Mouse (Mus musculus): Measurements from ENCODE around the gene Oxsr1. TPM values are rescaled to one million over a fixed set of nuclear protein-coding genes. Genes with fewer than 3 reads are reported as not detected.

The Oxsr1 gene
- total RNA-seq, 1 experiment from 2014 or later = 35.5 TPM

DNA sequence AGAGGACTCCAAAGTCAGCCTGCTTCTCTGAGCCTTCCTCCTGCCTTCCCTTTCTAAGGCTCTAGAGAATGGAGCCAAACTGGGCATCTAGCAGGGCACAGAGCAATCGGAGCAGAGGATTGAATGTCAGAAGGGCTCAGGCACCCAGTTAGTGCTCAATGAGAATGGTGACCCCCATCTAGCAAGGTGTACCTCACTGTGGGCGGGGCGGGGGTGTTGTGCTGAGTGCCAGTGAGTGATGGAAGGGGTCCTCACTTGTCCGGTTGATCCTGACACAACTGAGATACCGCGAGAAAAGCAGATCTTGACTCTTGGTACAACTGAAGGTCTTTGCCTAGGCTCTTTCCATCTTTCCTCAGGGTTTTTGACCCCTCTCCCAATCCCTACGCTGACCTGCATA lies 16.9 kb upstream of the Oxsr1 start:
- no peak for ATAC-seq (replicated peaks; ENCODE audit: low read depth, poor library complexity, severe bottlenecking)

GRCm38 (mm10) chr9:119338350-119338749 lies 16.1 kb upstream of the Oxsr1 start:
- ATAC-seq (replicated peaks; ENCODE audit: low read depth, poor library complexity, severe bottlenecking) = no peak

- no peak for ATAC-seq (replicated peaks; ENCODE audit: low read depth, poor library complexity, severe bottlenecking)
These were observed 15.6 kb upstream of the Oxsr1 start for GRCm38 (mm10) chr9:119337842-119338241.

GRCm38 (mm10) chr9:119335571-119335970 lies 13.3 kb upstream of the Oxsr1 start:
- ATAC-seq (replicated peaks; ENCODE audit: low read depth, poor library complexity, severe bottlenecking) = no peak

DNA sequence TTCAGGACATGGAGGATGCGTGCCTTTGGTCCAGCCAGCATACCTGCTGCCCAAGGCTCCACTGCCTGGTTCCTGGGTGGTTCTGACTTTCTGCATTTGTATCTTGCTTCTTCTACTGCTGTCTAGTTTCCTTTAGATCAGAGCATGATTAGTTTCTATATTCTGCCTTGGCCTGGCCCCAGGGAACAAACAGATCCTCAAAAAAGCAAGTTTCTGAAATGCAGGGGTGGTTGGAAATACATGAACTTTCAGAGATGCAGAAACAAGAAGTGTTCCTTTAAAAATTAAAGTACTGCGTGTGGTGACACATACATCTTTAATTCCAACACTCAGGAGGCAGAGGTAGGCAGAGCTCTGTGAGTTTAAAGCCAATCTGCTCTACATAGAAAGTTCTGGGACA lies 12.6 kb upstream of the Oxsr1 start:
- ATAC-seq (replicated peaks; ENCODE audit: low read depth, poor library complexity, severe bottlenecking) = no peak

- ATAC-seq (replicated peaks; ENCODE audit: low read depth, poor library complexity, severe bottlenecking) = peak; percentile 94
These were observed 12.1 kb upstream of the Oxsr1 start for GRCm38 (mm10) chr9:119334324-119334723.

DNA sequence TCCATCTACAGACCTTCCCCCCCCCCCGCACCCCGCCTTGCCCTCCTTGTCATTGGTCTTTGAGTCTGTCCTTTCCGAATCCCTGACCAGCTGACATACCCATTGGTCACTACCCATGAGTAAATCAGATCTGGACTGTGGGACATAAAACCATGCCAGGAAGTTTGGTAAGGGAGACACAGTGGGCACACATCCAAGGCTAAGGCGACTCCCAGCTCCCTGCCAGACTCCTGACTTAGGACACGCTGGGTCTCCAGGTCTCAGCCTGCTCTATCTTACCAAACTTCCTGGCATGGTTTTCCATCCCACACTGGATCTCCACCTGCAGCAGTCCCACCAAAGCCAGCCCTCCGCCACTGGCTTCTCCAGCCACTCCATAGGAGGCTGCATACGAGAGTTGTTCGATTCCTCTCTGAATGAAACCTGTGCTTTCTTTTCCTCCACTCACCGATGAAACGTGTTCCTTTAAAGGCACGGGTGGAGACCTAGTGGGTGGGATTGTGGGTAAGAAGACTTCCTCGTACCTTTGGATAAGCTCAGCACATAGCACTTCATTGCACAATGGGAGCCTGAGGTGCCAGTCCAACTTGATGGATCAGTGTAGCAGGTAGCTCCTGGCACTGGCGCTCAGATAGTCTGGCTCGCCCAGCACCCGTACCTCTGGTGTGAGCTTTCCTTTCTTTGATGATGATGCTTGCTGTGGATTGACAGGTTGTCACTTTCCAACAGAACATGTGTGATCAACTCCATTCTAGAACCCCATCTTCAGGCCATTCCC lies 8.1 kb upstream of the Oxsr1 start:
- no peak for ATAC-seq (replicated peaks; ENCODE audit: low read depth, poor library complexity, severe bottlenecking)

- peak; percentile 82 for ATAC-seq (replicated peaks; ENCODE audit: low read depth, poor library complexity, severe bottlenecking)
These were observed 6.3 kb upstream of the Oxsr1 start for GRCm38 (mm10) chr9:119328488-119328887.

DNA sequence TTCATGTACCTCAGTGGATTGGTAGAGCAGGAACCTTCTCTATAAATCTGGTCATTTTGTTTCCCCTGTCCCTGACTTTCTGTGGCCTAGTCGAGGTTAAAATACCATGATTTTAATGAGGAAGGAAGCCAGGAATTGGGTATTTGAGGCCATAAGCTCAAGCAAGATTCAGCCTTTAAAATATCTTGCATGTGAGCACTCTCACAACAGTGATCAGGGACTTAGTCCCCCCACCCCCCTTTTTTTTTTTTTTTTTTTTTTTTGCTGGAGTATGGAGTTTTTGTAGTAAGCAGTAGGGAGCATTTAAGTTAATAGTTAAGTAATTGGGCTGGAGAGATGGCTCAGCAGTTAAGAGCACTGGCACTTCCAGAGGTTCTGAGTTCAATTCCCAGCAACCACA lies 1.9 kb upstream of the Oxsr1 start:
- no peak for ATAC-seq (replicated peaks; ENCODE audit: low read depth, poor library complexity, severe bottlenecking)

GRCm38 (mm10) chr9:119323260-119323645 lies 1.0 kb upstream of the Oxsr1 start:
- 0 out of 2 replicates have a peak, but pooled peaks have one; percentile 0 for ATAC-seq (replicated peaks; ENCODE audit: low read depth, poor library complexity, severe bottlenecking)

DNA sequence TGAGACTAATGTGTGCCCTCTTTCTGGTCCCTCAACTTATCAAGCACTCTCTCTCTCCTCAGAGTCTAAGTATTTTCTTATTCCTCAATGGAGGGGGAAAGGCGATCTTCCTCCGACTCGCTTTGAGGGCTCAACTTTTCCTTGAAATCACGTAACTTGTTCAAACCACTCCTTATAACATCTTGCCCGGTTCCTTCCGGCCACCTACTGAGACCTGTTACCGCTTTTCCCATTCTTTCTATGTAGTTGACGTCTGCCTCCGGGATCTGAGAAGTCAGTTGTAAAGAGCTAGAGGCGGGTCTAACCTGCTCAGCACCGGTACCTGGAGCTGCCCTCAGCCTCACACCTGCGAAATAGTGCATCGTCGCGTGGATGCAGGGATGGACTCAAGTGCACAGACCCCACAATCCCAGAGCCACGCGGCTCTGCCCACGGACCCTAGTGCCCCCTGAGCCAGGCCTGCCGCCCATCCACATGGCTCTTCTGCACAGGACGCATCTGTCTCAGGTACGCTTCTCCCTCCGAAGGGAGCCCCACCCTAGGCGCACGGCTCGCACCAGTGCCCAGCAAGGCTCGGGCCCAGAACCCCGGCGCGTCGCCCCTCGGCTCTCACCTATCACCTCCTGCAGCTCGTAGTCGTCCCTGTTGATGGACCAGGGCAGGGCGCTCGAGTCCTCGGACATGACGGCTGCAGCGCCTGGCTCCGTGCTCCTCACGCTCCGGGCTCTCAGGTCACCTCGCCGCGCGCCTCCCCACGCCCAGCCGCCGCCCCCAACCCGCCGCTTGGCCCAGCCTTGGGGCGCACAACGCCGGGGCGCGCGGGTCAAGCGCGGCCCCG lies 616 bp downstream of the Oxsr1 start:
- ATAC-seq (replicated peaks; ENCODE audit: low read depth, poor library complexity, severe bottlenecking) = no peak

- no peak for ATAC-seq (replicated peaks; ENCODE audit: low read depth, poor library complexity, severe bottlenecking)
These were observed 1.3 kb downstream of the Oxsr1 start for GRCm38 (mm10) chr9:119320946-119321345.

- ATAC-seq (replicated peaks; ENCODE audit: low read depth, poor library complexity, severe bottlenecking) = no peak
These were observed 1.8 kb downstream of the Oxsr1 start for GRCm38 (mm10) chr9:119320446-119320845.

DNA sequence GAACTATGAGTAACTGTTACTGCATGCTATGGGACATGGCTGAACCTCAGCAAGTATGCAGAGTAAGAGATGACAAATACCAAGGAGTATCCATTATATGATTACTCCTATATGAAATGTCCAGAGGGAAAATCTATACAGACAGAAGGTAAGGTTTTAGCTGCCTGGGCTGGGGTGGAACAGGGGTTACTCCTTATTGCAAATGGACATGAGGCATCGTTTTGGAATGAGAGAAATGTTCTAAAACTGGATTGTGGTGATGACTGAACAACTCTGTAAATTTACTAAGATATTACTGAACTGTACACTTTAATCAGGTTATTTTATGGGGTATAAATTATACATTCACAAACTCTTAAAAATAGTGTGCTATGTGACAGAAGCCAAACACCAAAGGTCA lies 3.3 kb downstream of the Oxsr1 start:
- ATAC-seq (replicated peaks; ENCODE audit: low read depth, poor library complexity, severe bottlenecking) = no peak

DNA sequence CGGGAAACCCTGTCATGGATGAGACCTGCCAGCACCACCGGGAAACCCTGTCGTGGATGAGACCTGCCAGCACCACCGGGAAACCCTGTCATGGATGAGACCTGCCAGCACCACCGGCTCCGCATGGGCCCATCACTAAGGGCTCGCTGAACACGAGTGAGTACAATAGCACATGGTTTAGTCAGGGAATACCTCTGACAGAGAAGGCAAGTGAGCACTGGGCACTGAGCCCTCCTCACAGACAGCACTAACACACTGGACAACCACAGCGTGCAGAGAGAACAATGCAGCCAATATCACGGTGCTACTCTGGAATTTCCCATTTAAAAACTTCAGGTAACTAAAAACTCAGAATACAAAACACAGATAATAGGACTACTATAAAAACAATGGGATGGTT lies 9.1 kb downstream of the Oxsr1 start:
- ATAC-seq (replicated peaks; ENCODE audit: low read depth, poor library complexity, severe bottlenecking) = no peak

DNA sequence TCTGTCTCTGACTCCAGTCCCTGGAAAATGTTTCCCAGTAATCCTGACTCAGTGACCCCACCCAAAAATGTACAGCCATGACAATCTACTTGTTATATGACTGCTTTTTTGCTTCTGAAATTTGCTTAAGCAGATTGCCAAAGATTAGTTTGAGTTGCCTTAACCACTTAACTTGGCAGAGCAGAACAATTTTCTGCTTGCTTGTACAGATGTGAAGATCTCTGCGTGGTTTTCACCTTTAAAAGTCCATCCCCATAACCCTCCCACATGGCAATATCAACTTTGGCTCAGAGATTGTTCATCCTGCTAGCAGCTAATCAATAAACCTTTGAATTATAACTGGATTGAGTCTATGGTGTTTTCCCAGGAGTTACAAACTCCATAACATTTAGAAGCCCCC lies 13.2 kb downstream of the Oxsr1 start:
- ATAC-seq (replicated peaks; ENCODE audit: low read depth, poor library complexity, severe bottlenecking) = no peak

- no peak for ATAC-seq (replicated peaks; ENCODE audit: low read depth, poor library complexity, severe bottlenecking)
These were observed 16.4 kb downstream of the Oxsr1 start for GRCm38 (mm10) chr9:119305863-119306262.

DNA sequence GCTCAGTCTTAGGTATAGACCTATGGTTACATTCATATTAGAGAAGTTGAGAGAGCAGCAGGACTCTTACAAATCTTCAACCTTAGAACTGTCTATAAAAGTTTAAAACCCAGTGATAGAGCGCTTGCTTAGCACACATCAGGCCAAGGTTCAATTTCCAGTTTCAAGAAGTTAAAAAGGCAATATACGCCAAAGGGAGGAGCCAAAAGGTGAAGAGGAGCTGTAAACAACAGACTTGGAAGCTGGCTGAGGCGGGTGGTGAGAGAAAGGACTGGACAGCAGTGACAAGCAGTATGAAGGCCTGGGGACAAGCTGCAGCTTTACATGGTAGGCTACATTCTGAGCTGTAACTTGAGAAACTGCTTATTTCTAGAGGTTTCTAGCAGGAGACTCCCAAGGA lies 23.7 kb downstream of the Oxsr1 start:
- ATAC-seq (replicated peaks; ENCODE audit: low read depth, poor library complexity, severe bottlenecking) = no peak

GRCm38 (mm10) chr9:119297696-119298095 lies 24.5 kb downstream of the Oxsr1 start:
- ATAC-seq (replicated peaks; ENCODE audit: low read depth, poor library complexity, severe bottlenecking) = no peak

- ATAC-seq (replicated peaks; ENCODE audit: low read depth, poor library complexity, severe bottlenecking) = no peak
These were observed 31.4 kb downstream of the Oxsr1 start for GRCm38 (mm10) chr9:119290791-119291190.

DNA sequence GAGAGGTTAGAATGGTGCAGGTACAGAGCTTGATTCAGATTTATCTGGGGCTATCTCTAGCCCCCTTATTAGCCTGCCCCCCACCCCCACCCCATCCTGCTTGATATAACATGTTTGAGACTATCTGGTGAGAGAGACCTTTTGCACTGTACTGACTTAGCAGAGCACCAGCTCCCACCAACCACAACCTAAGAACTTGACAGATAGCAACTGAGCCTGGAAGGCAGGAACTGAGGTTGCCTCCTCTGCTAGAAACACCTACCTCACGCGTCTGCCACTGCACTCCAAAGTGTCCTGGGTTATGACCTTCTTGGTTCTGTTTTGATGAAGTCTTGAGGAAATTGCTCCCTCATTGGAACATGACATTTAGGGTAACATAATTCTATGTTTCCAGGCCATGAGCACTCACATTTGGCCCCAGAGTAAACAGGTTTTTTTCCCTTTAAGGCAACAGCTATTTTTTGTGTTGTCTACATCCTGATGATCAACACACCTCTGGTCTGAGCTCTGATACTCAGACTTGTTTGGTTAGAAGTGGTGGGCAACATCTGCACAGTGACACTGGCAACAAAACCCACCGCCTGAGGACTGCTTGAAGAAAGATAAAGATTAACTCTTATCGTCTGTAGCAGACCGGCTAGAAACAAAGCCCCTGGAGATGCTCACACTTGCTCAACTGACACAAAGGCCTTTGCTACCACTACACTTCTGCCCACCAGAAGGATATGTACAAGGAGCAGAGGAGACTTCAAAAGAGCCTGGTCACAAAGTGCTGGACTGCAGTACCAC lies 41.1 kb downstream of the Oxsr1 start:
- no peak for ATAC-seq (replicated peaks; ENCODE audit: low read depth, poor library complexity, severe bottlenecking)
